Mouse (Mus musculus) liver, embryonic 15.5 days (tissue): ENCODE data around the gene Plxdc2. TPM values are rescaled to one million over a fixed set of nuclear protein-coding genes. Genes with fewer than 3 reads are reported as not detected.

Experiments used
- ATAC-seq: fragments of 200-750 bp; cut with Nextera tagmentation; 2 replicates; pipeline ENCODE4 v1.8.0; 2017; ENCODE audit warnings: moderate number of reproducible peaks, mild to moderate bottlenecking, moderate library complexity; ENCODE audit not compliant: insufficient read depth
- H3K27ac ChIP-seq: fragments of 300-500 bp; sonication (generic); replicated peaks from 2 replicates; pipeline ENCODE4 v1.5.1; 2015; ENCODE audit warnings: mild to moderate bottlenecking, inconsistent platforms
- H3K27me3 ChIP-seq: fragments of 300-500 bp; sonication (generic); 2 replicates; pipeline ENCODE4 v1.6.1; 2015; ENCODE audit warnings: mild to moderate bottlenecking, inconsistent platforms
- H3K36me3 ChIP-seq: fragments of 300-500 bp; sonication (generic); replicated peaks from 2 replicates; pipeline ENCODE4 v1.6.1; 2015; ENCODE audit warnings: moderate library complexity, mild to moderate bottlenecking, inconsistent platforms
- H3K4me1 ChIP-seq: fragments of 300-500 bp; sonication (generic); replicated peaks from 2 replicates; pipeline ENCODE4 v1.6.1; 2015; ENCODE audit warnings: inconsistent platforms
- H3K4me2 ChIP-seq: fragments of 300-500 bp; sonication (generic); 2 replicates; pipeline ENCODE4 v1.6.1; 2015; ENCODE audit warnings: moderate library complexity, mild to moderate bottlenecking, inconsistent platforms
- H3K4me3 ChIP-seq: fragments of 300-500 bp; sonication (generic); replicated peaks from 2 replicates; pipeline ENCODE4 v1.5.1; 2015; ENCODE audit warnings: mild to moderate bottlenecking, inconsistent platforms
- H3K9ac ChIP-seq: fragments of 300-500 bp; sonication (generic); 2 replicates; pipeline ENCODE4 v1.6.1; 2015; ENCODE audit warnings: moderate library complexity, mild to moderate bottlenecking, inconsistent platforms
- H3K9me3 ChIP-seq: fragments of 300-500 bp; sonication (generic); replicated peaks from 2 replicates; pipeline ENCODE4 v1.6.1; 2016; ENCODE audit warnings: inconsistent platforms
- WGBS: fragments of 180-500 bp; shearing (Covaris S2); methylation state at CpG from one replicate; pipeline ENCODE4 v1.1.7; 2015; ENCODE audit warnings: mixed read lengths; ENCODE audit not compliant: insufficient replicate concordance; 5-methylcytosine and 5-hydroxymethylcytosine counted together
- polyA plus RNA-seq: library from polyadenylated mRNA; unstranded; fragments of >200 nt; fragmentation: Nextera tagmentation; extraction: Ambion mirVana; gene quantifications from 2 replicates; pipeline ENCODE4 v1.2.1, GENCODE M21; 2015

Plxdc2 gene
- polyA plus RNA-seq, 1 experiment from 2014 or later = 1.5 TPM

GRCm38 (mm10) chr2:16684529-16684928, 328.4 kb downstream of the Plxdc2 start:
- no peak overlapping the region for H3K4me3 ChIP-seq
- H3K27ac ChIP-seq = no peak overlapping the region
- no peaks in the 10 kb centered on the region for H3K36me3 ChIP-seq
- no peak for ATAC-seq
- H3K4me1 ChIP-seq = no peaks in the 10 kb centered on the region
- no peak overlapping the region for H3K9ac ChIP-seq
- no peaks in the 10 kb centered on the region for H3K9me3 ChIP-seq
- 61% methylated on average over 1 of the region's 1 CpGs for WGBS
- H3K27me3 ChIP-seq = no peaks in the 10 kb centered on the region
- H3K4me2 ChIP-seq = no peak overlapping the region

GRCm38 (mm10) chr2:16696390-16696789, 340.3 kb downstream of the Plxdc2 start:
- no peaks in the 10 kb centered on the region for H3K9me3 ChIP-seq
- 59% methylated on average over 2 of the region's 2 CpGs for WGBS
- no peak overlapping the region for H3K4me3 ChIP-seq
- H3K4me2 ChIP-seq = no peak overlapping the region
- no peak overlapping the region for H3K27ac ChIP-seq
- no peaks in the 10 kb centered on the region for H3K4me1 ChIP-seq
- no peaks in the 10 kb centered on the region for H3K27me3 ChIP-seq
- ATAC-seq = no peak
- H3K9ac ChIP-seq = no peak overlapping the region
- H3K36me3 ChIP-seq = no peaks in the 10 kb centered on the region

GRCm38 (mm10) chr2:16697181-16697580, 341.1 kb downstream of the Plxdc2 start:
- Histone ChIP-seq H3K36me3 (no peaks in the 10 kb centered on the region), H3K4me1 (no peaks in the 10 kb centered on the region), H3K9me3 (no peaks in the 10 kb centered on the region), H3K27me3 (no peaks in the 10 kb centered on the region), H3K4me2 (no peak overlapping the region), H3K27ac (no peak overlapping the region), H3K4me3 (no peak overlapping the region), H3K9ac (no peak overlapping the region)
- WGBS = 52% methylated on average over 5 of the region's 5 CpGs
- no peak for ATAC-seq

- no peaks in the 10 kb centered on the region for H3K36me3 ChIP-seq
- no peaks in the 10 kb centered on the region for H3K4me1 ChIP-seq
- H3K4me3 ChIP-seq = no peak overlapping the region
- H3K9me3 ChIP-seq = no peaks in the 10 kb centered on the region
- no peak overlapping the region for H3K9ac ChIP-seq
- 63% methylated on average over 2 of the region's 2 CpGs for WGBS
- ATAC-seq = no peak
- H3K27ac ChIP-seq = no peak overlapping the region
- H3K4me2 ChIP-seq = no peak overlapping the region
- H3K27me3 ChIP-seq = no peaks in the 10 kb centered on the region
These were observed 350.1 kb downstream of the Plxdc2 start for GRCm38 (mm10) chr2:16706227-16706626.

GRCm38 (mm10) chr2:16709885-16710284, 353.8 kb downstream of the Plxdc2 start:
- WGBS = 48% methylated on average over 6 of the region's 6 CpGs
- H3K4me1 ChIP-seq = no peaks in the 10 kb centered on the region
- no peak overlapping the region for H3K4me3 ChIP-seq
- H3K36me3 ChIP-seq = no peaks in the 10 kb centered on the region
- no peaks in the 10 kb centered on the region for H3K27me3 ChIP-seq
- no peak overlapping the region for H3K9ac ChIP-seq
- no peaks in the 10 kb centered on the region for H3K9me3 ChIP-seq
- no peak overlapping the region for H3K4me2 ChIP-seq
- ATAC-seq = no peak
- no peak overlapping the region for H3K27ac ChIP-seq

GRCm38 (mm10) chr2:16731033-16731432, 374.9 kb downstream of the Plxdc2 start:
- Histone ChIP-seq H3K4me1 (no peaks in the 10 kb centered on the region), H3K36me3 (no peaks in the 10 kb centered on the region), H3K9ac (no peak overlapping the region), H3K27me3 (no peaks in the 10 kb centered on the region), H3K4me3 (no peak overlapping the region), H3K4me2 (no peak overlapping the region), H3K27ac (no peak overlapping the region), H3K9me3 (no peaks in the 10 kb centered on the region)
- no peak for ATAC-seq
- WGBS = 61% methylated on average over 5 of the region's 5 CpGs

GRCm38 (mm10) chr2:16734381-16734780, 378.3 kb downstream of the Plxdc2 start:
- Histone ChIP-seq H3K27ac (no peak overlapping the region), H3K4me1 (no peaks in the 10 kb centered on the region), H3K4me3 (no peak overlapping the region), H3K36me3 (no peaks in the 10 kb centered on the region), H3K9ac (no peak overlapping the region), H3K9me3 (no peaks in the 10 kb centered on the region), H3K4me2 (no peak overlapping the region), H3K27me3 (no peaks in the 10 kb centered on the region)
- WGBS = 78% methylated on average over 2 of the region's 2 CpGs
- ATAC-seq = no peak

GRCm38 (mm10) chr2:16738241-16738640, 382.1 kb downstream of the Plxdc2 start:
- H3K27me3 ChIP-seq = no peaks in the 10 kb centered on the region
- no peak for ATAC-seq
- H3K27ac ChIP-seq = no peak overlapping the region
- H3K4me3 ChIP-seq = no peak overlapping the region
- no peak overlapping the region for H3K9ac ChIP-seq
- H3K36me3 ChIP-seq = no peaks in the 10 kb centered on the region
- 11% methylated on average over 8 of the region's 8 CpGs for WGBS
- H3K4me1 ChIP-seq = no peaks in the 10 kb centered on the region
- no peaks in the 10 kb centered on the region for H3K9me3 ChIP-seq
- H3K4me2 ChIP-seq = no peak overlapping the region; the same call in 1 of the 2 replicates

GRCm38 (mm10) chr2:16741813-16742212, 385.7 kb downstream of the Plxdc2 start:
- Histone ChIP-seq H3K27ac (no peak overlapping the region), H3K36me3 (no peaks in the 10 kb centered on the region), H3K4me3 (no peak overlapping the region), H3K4me2 (no peak overlapping the region), H3K27me3 (no peaks in the 10 kb centered on the region), H3K4me1 (no peaks in the 10 kb centered on the region), H3K9ac (no peak overlapping the region), H3K9me3 (no peaks in the 10 kb centered on the region)
- 71% methylated on average over 3 of the region's 3 CpGs for WGBS
- ATAC-seq = no peak

- no peak overlapping the region for H3K27ac ChIP-seq
- 31% methylated on average over 3 of the region's 3 CpGs for WGBS
- no peak overlapping the region for H3K4me3 ChIP-seq
- H3K36me3 ChIP-seq = no peaks in the 10 kb centered on the region
- H3K9me3 ChIP-seq = no peaks in the 10 kb centered on the region
- H3K27me3 ChIP-seq = no peaks in the 10 kb centered on the region
- H3K4me1 ChIP-seq = no peaks in the 10 kb centered on the region
- H3K9ac ChIP-seq = no peak overlapping the region
- no peak for ATAC-seq
- no peak overlapping the region for H3K4me2 ChIP-seq
These were observed 387.5 kb downstream of the Plxdc2 start for GRCm38 (mm10) chr2:16743568-16743967.

- Histone ChIP-seq H3K36me3 (no peaks in the 10 kb centered on the region), H3K9ac (no peak overlapping the region), H3K27me3 (no peaks in the 10 kb centered on the region), H3K4me1 (no peaks in the 10 kb centered on the region), H3K4me2 (no peak overlapping the region), H3K4me3 (no peak overlapping the region), H3K27ac (no peak overlapping the region), H3K9me3 (no peaks in the 10 kb centered on the region)
- WGBS = 62% methylated on average over 4 of the region's 4 CpGs
- no peak for ATAC-seq
These were observed 393.3 kb downstream of the Plxdc2 start for GRCm38 (mm10) chr2:16749302-16749909.

- 54% methylated on average over 2 of the region's 2 CpGs for WGBS
- Histone ChIP-seq H3K4me1 (no peaks in the 10 kb centered on the region), H3K27ac (no peak overlapping the region), H3K9ac (no peak overlapping the region), H3K9me3 (no peaks in the 10 kb centered on the region), H3K36me3 (no peaks in the 10 kb centered on the region), H3K4me2 (no peak overlapping the region), H3K4me3 (no peak overlapping the region), H3K27me3 (no peaks in the 10 kb centered on the region)
- ATAC-seq = no peak
These were observed 401.1 kb downstream of the Plxdc2 start for GRCm38 (mm10) chr2:16757158-16757557.
